Mouse (Mus musculus) E14TG2a.4 (cell line): ENCODE data around the gene Gng13.
A peak's percentile ranks its signal among the peaks of the same experiment; 100 is the strongest.

Experiments used
- H3K27me3 ChIP-seq: 2 replicates; pipeline ENCODE4 v1.6.1; 2014; ENCODE audit warnings: low read length, control low read depth; ENCODE audit not compliant: insufficient read depth
- H3K36me3 ChIP-seq: 2 replicates; pipeline ENCODE4 v1.6.1; 2014; ENCODE audit warnings: low read length, control low read depth; ENCODE audit not compliant: insufficient read depth
- H3K4me1 ChIP-seq: replicated peaks from 2 replicates; pipeline ENCODE4 v1.6.1; 2014; ENCODE audit warnings: low read depth, low read length, control low read depth
- H3K4me3 ChIP-seq: replicated peaks from 2 replicates; pipeline ENCODE4 v1.5.1; 2014; ENCODE audit warnings: mild to moderate bottlenecking, low read length
- H3K9me3 ChIP-seq: 2 replicates; pipeline ENCODE4 v1.6.1; 2014; ENCODE audit warnings: low read length, control low read depth
- CTCF ChIP-seq: conservative IDR thresholded peaks from 2 replicates; pipeline ENCODE4 v1.5.1; 2014; ENCODE audit warnings: low read length
- NANOG ChIP-seq: IDR thresholded peaks from 2 replicates; pipeline ENCODE4 v1.6.1; 2014; ENCODE audit warnings: borderline replicate concordance, low read length, mixed read lengths
- POU5F1 ChIP-seq: IDR thresholded peaks from 2 replicates; pipeline ENCODE4 v1.6.1; 2014; ENCODE audit warnings: low read length, borderline replicate concordance

Gene Gng13

GRCm38 (mm10) chr17:25696263-25696662, 20.7 kb upstream of the Gng13 start:
- peaks cover 8% of the 10 kb centered on the region; the same call in 1 of the 2 replicates for H3K27me3 ChIP-seq
- H3K4me1 ChIP-seq: peaks cover 21% of the 10 kb centered on the region
- TF ChIP-seq CTCF (no peak), NANOG (no peak), POU5F1 (no peak)
- H3K9me3 ChIP-seq: no peaks in the 10 kb centered on the region
- H3K36me3 ChIP-seq: no peaks in the 10 kb centered on the region
- no peak overlapping the region for H3K4me3 ChIP-seq

- H3K27me3 ChIP-seq: peaks cover 4% of the 10 kb centered on the region; the same call in 1 of the 2 replicates
- no peaks in the 10 kb centered on the region for H3K9me3 ChIP-seq
- H3K36me3 ChIP-seq: no peaks in the 10 kb centered on the region
- TF ChIP-seq POU5F1: no peak
- peak; percentile 64 for TF ChIP-seq CTCF
- TF ChIP-seq NANOG: no peak
- no peak overlapping the region for H3K4me3 ChIP-seq
- H3K4me1 ChIP-seq: peaks cover 14% of the 10 kb centered on the region
Measured at GRCm38 (mm10) chr17:25698446-25698845, 18.5 kb upstream of the Gng13 start.

GRCm38 (mm10) chr17:25700863-25701496, 16.0 kb upstream of the Gng13 start:
- H3K9me3 ChIP-seq: no peaks in the 10 kb centered on the region
- peaks cover 14% of the 10 kb centered on the region for H3K4me1 ChIP-seq
- no peaks in the 10 kb centered on the region for H3K36me3 ChIP-seq
- H3K4me3 ChIP-seq: no peak overlapping the region
- peaks cover 4% of the 10 kb centered on the region; the same call in 1 of the 2 replicates for H3K27me3 ChIP-seq
- TF ChIP-seq CTCF (peak; percentile 40), NANOG (no peak)

GRCm38 (mm10) chr17:25709994-25710393, 7.0 kb upstream of the Gng13 start:
- TF ChIP-seq POU5F1 (no peak), NANOG (no peak), CTCF (no peak)
- Histone ChIP-seq H3K9me3 (0 out of 2 replicates have a peak, but pooled peaks cover 3% of the 10 kb centered on the region), H3K4me3 (no peak overlapping the region), H3K36me3 (no peaks in the 10 kb centered on the region), H3K4me1 (peaks cover 14% of the 10 kb centered on the region), H3K27me3 (peaks cover 5% of the 10 kb centered on the region; the same call in 1 of the 2 replicates)

GRCm38 (mm10) chr17:25711136-25711535, 5.8 kb upstream of the Gng13 start:
- no peaks in the 10 kb centered on the region for H3K36me3 ChIP-seq
- H3K4me3 ChIP-seq: no peak overlapping the region
- no peak for TF ChIP-seq NANOG
- no peak for TF ChIP-seq CTCF
- no peak for TF ChIP-seq POU5F1
- H3K27me3 ChIP-seq: peaks cover 11% of the 10 kb centered on the region
- H3K4me1 ChIP-seq: peaks cover 23% of the 10 kb centered on the region
- H3K9me3 ChIP-seq: 0 out of 2 replicates have a peak, but pooled peaks cover 3% of the 10 kb centered on the region

- TF ChIP-seq CTCF (no peak), POU5F1 (no peak), NANOG (no peak)
Measured at GRCm38 (mm10) chr17:25715627-25716026, 1.3 kb upstream of the Gng13 start.

GRCm38 (mm10) chr17:25716130-25716529, 841 bp upstream of the Gng13 start:
- no peak for TF ChIP-seq POU5F1
- no peak for TF ChIP-seq CTCF
- no peak for TF ChIP-seq NANOG
- Histone ChIP-seq H3K36me3 (peaks cover 35% of the 10 kb centered on the region), H3K9me3 (0 out of 2 replicates have a peak, but pooled peaks cover 3% of the 10 kb centered on the region), H3K4me1 (peaks cover 61% of the 10 kb centered on the region), H3K27me3 (peaks cover 15% of the 10 kb centered on the region), H3K4me3 (peak overlapping the region; percentile 72; the same call in 1 of the 2 replicates)

More at GRCm38 (mm10) chr17:25715627-25716026, 1.3 kb upstream of the Gng13 start:
- 0 out of 2 replicates have a peak, but pooled peaks cover 3% of the 10 kb centered on the region for H3K9me3 ChIP-seq
- 0 out of 2 replicates have a peak overlapping the region, but pooled peaks have one; percentile 72 for H3K4me3 ChIP-seq
- H3K36me3 ChIP-seq: peaks cover 30% of the 10 kb centered on the region
- peaks cover 58% of the 10 kb centered on the region for H3K4me1 ChIP-seq
- H3K27me3 ChIP-seq: peaks cover 15% of the 10 kb centered on the region

GRCm38 (mm10) chr17:25717691-25718090, 720 bp downstream of the Gng13 start:
- Histone ChIP-seq H3K4me3 (peak overlapping the region; percentile 72), H3K36me3 (peaks cover 51% of the 10 kb centered on the region), H3K27me3 (peaks cover 15% of the 10 kb centered on the region), H3K4me1 (peaks cover 77% of the 10 kb centered on the region), H3K9me3 (0 out of 2 replicates have a peak, but pooled peaks cover 3% of the 10 kb centered on the region)
- no peak for TF ChIP-seq CTCF
- TF ChIP-seq NANOG: no peak
- no peak for TF ChIP-seq POU5F1

- Histone ChIP-seq H3K36me3 (peaks cover 89% of the 10 kb centered on the region), H3K27me3 (peaks cover 5% of the 10 kb centered on the region; the same call in 1 of the 2 replicates), H3K4me1 (peaks cover 87% of the 10 kb centered on the region), H3K9me3 (no peaks in the 10 kb centered on the region), H3K4me3 (no peak overlapping the region)
- no peak for TF ChIP-seq POU5F1
- no peak for TF ChIP-seq CTCF
- no peak for TF ChIP-seq NANOG
Measured at GRCm38 (mm10) chr17:25721476-25721875, 4.5 kb downstream of the Gng13 start.
